Mouse (Mus musculus): ENCODE data around the gene Prpf3.

DNA sequence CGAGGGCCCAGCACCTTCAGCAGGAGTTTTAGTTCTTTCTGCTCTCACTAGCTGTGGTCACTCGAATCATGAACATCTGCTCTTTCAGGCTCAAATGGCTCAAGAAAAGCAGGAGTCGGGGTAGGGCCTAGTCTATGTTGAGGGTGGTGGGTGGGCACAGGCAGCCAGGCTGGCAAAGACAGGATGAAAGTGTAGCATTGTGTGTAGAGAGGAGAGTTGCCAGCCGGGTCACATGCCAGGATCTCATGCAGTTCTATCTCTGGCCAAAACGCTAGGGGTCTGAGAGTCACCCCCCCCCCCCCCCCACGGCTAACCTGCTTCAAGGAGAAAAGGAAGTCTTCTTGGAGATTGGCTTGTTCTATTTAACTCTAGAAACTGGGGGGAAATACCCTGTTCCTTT lies 47.0 kb upstream of the Prpf3 start:
- TF ChIP-seq CTCF (IDR thresholded peaks at IDR 0.05; ENCODE audit: extremely low read depth, insufficient read length, insufficient replicate concordance, low read depth, low read length): no peak
- no peak for TF ChIP-seq POLR2A (IDR thresholded peaks at IDR 0.05; ENCODE audit: low read depth, low read length)
